Mouse (Mus musculus) heart, postnatal 25 days (tissue): ENCODE results near the gene Slc25a39. TPM values are rescaled to one million over a fixed set of nuclear protein-coding genes. Genes with fewer than 3 reads are reported as not detected.
"Not testable (repeated sequence)": the region's sequence is repeated elsewhere in the genome, so short reads cannot be mapped to it uniquely, and the experiment has no call there.

ENCODE experiments used
- DNase-seq: peaks from one replicate; pipeline ENCODE4 v3.0.0; 2022; ENCODE audit warnings: low spot score
- intact Hi-C: fragments of 180-260 bp; cut with DNase I; formaldehyde crosslinking; loops from one replicate; pipeline ENCODE4 v1.15.1; 2025
- total RNA-seq, 2 experiments: library from RNA; stranded (reverse); gene quantifications; 2 replicates each; pipeline ENCODE4 v1.2.3; 2021

Slc25a39 gene
- total RNA-seq, 2 experiments from 2014 or later, result 163 to 175 TPM

GRCm38 (mm10) chr11:102380091-102380490 is 27.7 kb downstream of the Slc25a39 start:
- no peak for DNase-seq
- intact Hi-C loops, result no loop called here

GRCm38 (mm10) chr11:102377186-102377585 is 30.6 kb downstream of the Slc25a39 start:
- DNase-seq, result no peak
- intact Hi-C loops, result no loop called here

- intact Hi-C loops, result no loop called here
- no peak for DNase-seq
Observed at GRCm38 (mm10) chr11:102376196-102376835, 31.4 kb downstream of the Slc25a39 start.

- DNase-seq, result peak; percentile 40
- intact Hi-C loops, result no loop called here
Observed at GRCm38 (mm10) chr11:102375196-102376173, 32.3 kb downstream of the Slc25a39 start.

- intact Hi-C loops, result no loop called here
Observed at GRCm38 (mm10) chr11:102374108-102374725, 33.5 kb downstream of the Slc25a39 start.

GRCm38 (mm10) chr11:102373646-102374045 is 34.1 kb downstream of the Slc25a39 start:
- DNase-seq, result no peak
- intact Hi-C loops, result no loop called here

More at GRCm38 (mm10) chr11:102374108-102374725, 33.5 kb downstream of the Slc25a39 start:
- DNase-seq, result no peak

GRCm38 (mm10) chr11:102372936-102373335 is 34.8 kb downstream of the Slc25a39 start:
- intact Hi-C loops, result no loop called here

GRCm38 (mm10) chr11:102371926-102372685 is 35.6 kb downstream of the Slc25a39 start:
- DNase-seq, result no peak
- intact Hi-C loops, result no loop called here

More at GRCm38 (mm10) chr11:102372936-102373335, 34.8 kb downstream of the Slc25a39 start:
- DNase-seq, result no peak

- intact Hi-C loops, result no loop called here
- DNase-seq, result no peak
Observed at GRCm38 (mm10) chr11:102370285-102370684, 37.5 kb downstream of the Slc25a39 start.

- intact Hi-C loops, result no loop called here
- no peak for DNase-seq
Observed at GRCm38 (mm10) chr11:102369263-102369662, 38.5 kb downstream of the Slc25a39 start.

- intact Hi-C loops, result no loop called here
- no peak for DNase-seq
Observed at GRCm38 (mm10) chr11:102368347-102368746, 39.4 kb downstream of the Slc25a39 start.

- DNase-seq, result no peak
- intact Hi-C loops, result no loop called here
Observed at GRCm38 (mm10) chr11:102367504-102368280, 40.1 kb downstream of the Slc25a39 start.

- DNase-seq, intact Hi-C loops: not testable (repeated sequence)
Observed at GRCm38 (mm10) chr11:102366103-102366502, 41.6 kb downstream of the Slc25a39 start, which contains the start of gene Slc4a1. TSS of gene Slc4a1 (minus strand) at chr11:102366203.

GRCm38 (mm10) chr11:102365699-102366098 is 42.0 kb downstream of the Slc25a39 start:
- no peak for DNase-seq
- intact Hi-C loops, result no loop called here

GRCm38 (mm10) chr11:102364570-102365371 is 43.0 kb downstream of the Slc25a39 start:
- DNase-seq, result no peak
- intact Hi-C loops, result no loop called here

- intact Hi-C loops, result no loop called here
- DNase-seq, result no peak
Observed at GRCm38 (mm10) chr11:102363623-102364022, 44.1 kb downstream of the Slc25a39 start.

- intact Hi-C loops, result no loop called here
- no peak for DNase-seq
Observed at GRCm38 (mm10) chr11:102361776-102362495, 45.8 kb downstream of the Slc25a39 start.
